Mouse (Mus musculus) stomach, postnatal 0 days (tissue): ENCODE results near the gene Gper1. TPM values are rescaled to one million over a fixed set of nuclear protein-coding genes. Genes with fewer than 3 reads are reported as not detected.
A peak's percentile ranks its signal among the peaks of the same experiment; 100 is the strongest.

Experiments
- ATAC-seq: fragments of 200-750 bp; cut with Nextera tagmentation; 2 replicates; pipeline ENCODE4 v1.8.0; 2017; ENCODE audit not compliant: low FRiP score, low TSS enrichment
- DNase-seq: peaks from one replicate; pipeline ENCODE4 v3.0.0-alpha.2; 2016; ENCODE audit warnings: low spot score
- H3K27ac ChIP-seq: fragments of 300-500 bp; sonication (generic); replicated peaks from 2 replicates; pipeline ENCODE4 v1.5.1; 2014; ENCODE audit warnings: mild to moderate bottlenecking, control low read depth
- H3K27me3 ChIP-seq: fragments of 300-500 bp; sonication (generic); 2 replicates; pipeline ENCODE4 v1.6.1; 2014; ENCODE audit warnings: low read length; ENCODE audit not compliant: control insufficient read depth, insufficient read depth
- H3K36me3 ChIP-seq: fragments of 300-500 bp; sonication (generic); 2 replicates; pipeline ENCODE4 v1.6.1; 2014; ENCODE audit warnings: low read length, mixed read lengths; ENCODE audit not compliant: control insufficient read depth, insufficient read depth
- H3K4me1 ChIP-seq: fragments of 300-500 bp; sonication (generic); replicated peaks from 2 replicates; pipeline ENCODE4 v1.6.1; 2014; ENCODE audit warnings: antibody characterized with exemption; ENCODE audit not compliant: control insufficient read depth, insufficient read depth
- H3K4me2 ChIP-seq: fragments of 300-500 bp; sonication (generic); replicated peaks from 2 replicates; pipeline ENCODE4 v1.6.1; 2014; ENCODE audit warnings: low read depth, mild to moderate bottlenecking, control low read depth, moderate library complexity
- H3K4me3 ChIP-seq: fragments of 300-500 bp; sonication (generic); 2 replicates; pipeline ENCODE4 v1.5.1; 2014; ENCODE audit warnings: low read depth, low read length, control low read depth
- H3K9ac ChIP-seq: fragments of 300-500 bp; sonication (generic); 2 replicates; pipeline ENCODE4 v1.6.1; 2014; ENCODE audit warnings: mild to moderate bottlenecking, low read length, control low read depth, mixed read lengths
- H3K9me3 ChIP-seq: fragments of 300-500 bp; sonication (generic); 2 replicates; pipeline ENCODE4 v1.6.1; 2016; ENCODE audit warnings: low read length; ENCODE audit not compliant: control insufficient read depth
- CTCF ChIP-seq: IDR thresholded peaks from 2 replicates; pipeline ENCODE4 v1.5.1; 2016; ENCODE audit warnings: antibody characterized with exemption, low read depth, mild to moderate bottlenecking, moderate library complexity
- EP300 ChIP-seq: optimal IDR thresholded peaks from 2 replicates; pipeline ENCODE3; 2016; ENCODE audit warnings: antibody characterized with exemption
- WGBS: fragments of 180-500 bp; shearing (Covaris S2); extraction: QIAGEN DNeasy Blood & Tissue Kit; methylation state at CpG from one replicate; pipeline ENCODE4 v1.1.7; 2014; 5-methylcytosine and 5-hydroxymethylcytosine counted together
- polyA plus RNA-seq: library from polyadenylated mRNA; unstranded; fragments of >200 nt; fragmentation: Nextera tagmentation; extraction: Ambion mirVana; gene quantifications from 2 replicates; pipeline ENCODE4 v1.2.1, GENCODE M21; 2015

Gene Gper1
- polyA plus RNA-seq, 1 experiment from 2014 or later = 2.8 TPM

- Histone ChIP-seq H3K4me1 (no peaks in the 10 kb centered on the region), H3K4me3 (no peak overlapping the region), H3K36me3 (no peaks in the 10 kb centered on the region), H3K27ac (no peak overlapping the region), H3K27me3 (no peaks in the 10 kb centered on the region), H3K4me2 (no peak overlapping the region), H3K9me3 (no peaks in the 10 kb centered on the region), H3K9ac (no peak overlapping the region)
- ATAC-seq (no peak), DNase-seq (no peak)
- WGBS = 50% methylated on average over 4 of the region's 4 CpGs
- TF ChIP-seq EP300 = no peak
- no peak for TF ChIP-seq CTCF
Observed at GRCm38 (mm10) chr5:139464874-139465273, 41.9 kb downstream of the Gper1 start.

- H3K4me3 ChIP-seq = no peak overlapping the region
- H3K9ac ChIP-seq = no peak overlapping the region
- DNase-seq = no peak
- H3K4me2 ChIP-seq = no peak overlapping the region
- peak; percentile 77 for ATAC-seq
- TF ChIP-seq CTCF (no peak), EP300 (no peak)
- no peaks in the 10 kb centered on the region for H3K27me3 ChIP-seq
- no peaks in the 10 kb centered on the region for H3K36me3 ChIP-seq
- no peak overlapping the region for H3K27ac ChIP-seq
- H3K4me1 ChIP-seq = no peaks in the 10 kb centered on the region
- 52% methylated on average over 2 of the region's 2 CpGs for WGBS
- H3K9me3 ChIP-seq = no peaks in the 10 kb centered on the region
Observed at GRCm38 (mm10) chr5:139466373-139466772, 43.4 kb downstream of the Gper1 start.

DNA sequence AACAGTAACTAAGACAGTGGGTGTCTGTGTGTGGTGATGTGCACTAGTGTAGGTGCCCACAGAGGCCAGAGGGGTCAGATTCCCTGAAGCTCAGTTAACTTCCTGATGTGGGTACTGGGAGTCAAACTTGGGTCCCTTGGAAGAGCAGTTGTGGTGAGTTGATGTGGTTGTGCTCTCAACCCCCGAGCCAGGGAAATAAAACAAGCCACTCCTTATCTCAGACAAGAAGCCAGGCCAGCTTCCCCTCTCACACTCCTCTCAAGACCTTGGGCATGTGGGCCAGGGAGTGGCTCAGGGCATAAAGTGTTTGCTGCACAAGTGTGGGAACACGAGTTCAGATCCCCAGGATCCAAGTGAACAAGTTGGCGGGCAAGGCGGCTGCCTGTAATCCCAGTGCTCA lies 43.9 kb downstream of the Gper1 start:
- Histone ChIP-seq H3K27ac (no peak overlapping the region), H3K4me2 (no peak overlapping the region), H3K9ac (no peak overlapping the region), H3K4me1 (no peaks in the 10 kb centered on the region), H3K27me3 (no peaks in the 10 kb centered on the region), H3K4me3 (no peak overlapping the region), H3K9me3 (no peaks in the 10 kb centered on the region), H3K36me3 (peaks cover 4% of the 10 kb centered on the region)
- no peak for TF ChIP-seq EP300
- no peak for DNase-seq
- WGBS = 62% methylated on average over 4 of the region's 4 CpGs
- ATAC-seq = no peak

GRCm38 (mm10) chr5:139467998-139468397 lies 45.0 kb downstream of the Gper1 start:
- ATAC-seq (0 out of 2 replicates have a peak, but pooled peaks have one; percentile 24), DNase-seq (peak; percentile 35)
- H3K4me3 ChIP-seq = no peak overlapping the region
- H3K4me2 ChIP-seq = no peak overlapping the region
- H3K27me3 ChIP-seq = no peaks in the 10 kb centered on the region
- no peak overlapping the region for H3K9ac ChIP-seq
- 50% methylated on average over 5 of the region's 5 CpGs for WGBS
- no peaks in the 10 kb centered on the region for H3K9me3 ChIP-seq
- H3K4me1 ChIP-seq = no peaks in the 10 kb centered on the region
- no peak overlapping the region for H3K27ac ChIP-seq
- peaks cover 11% of the 10 kb centered on the region for H3K36me3 ChIP-seq
- TF ChIP-seq EP300 = no peak
- peak; percentile 71 for TF ChIP-seq CTCF

GRCm38 (mm10) chr5:139474741-139475140 lies 51.8 kb downstream of the Gper1 start:
- no peak overlapping the region for H3K4me2 ChIP-seq
- no peaks in the 10 kb centered on the region for H3K27me3 ChIP-seq
- ATAC-seq = no peak
- H3K9me3 ChIP-seq = no peaks in the 10 kb centered on the region
- H3K4me3 ChIP-seq = no peak overlapping the region
- no peak for DNase-seq
- H3K36me3 ChIP-seq = peaks cover 43% of the 10 kb centered on the region
- no peaks in the 10 kb centered on the region for H3K4me1 ChIP-seq
- H3K9ac ChIP-seq = no peak overlapping the region
- TF ChIP-seq CTCF = no peak
- TF ChIP-seq EP300 = no peak
- H3K27ac ChIP-seq = no peak overlapping the region
- WGBS = 89% methylated on average over 9 of the region's 9 CpGs

Other genes with a start within 250 kb of the Gper1 start
- gene Sun1, start 222.5 kb upstream of the Gper1 start, polyA plus RNA-seq = 24.0 TPM in 2 replicates
- 132 and 133 TPM in 2 replicates for gene Get4, start 170.8 kb upstream of the Gper1 start, polyA plus RNA-seq
- 13.8 and 14.9 TPM in 2 replicates for gene Adap1, start 97.5 kb upstream of the Gper1 start, polyA plus RNA-seq
- gene Cox19, start 71.7 kb upstream of the Gper1 start, polyA plus RNA-seq = 109 and 114 TPM in 2 replicates
- 4.8 and 8.5 TPM in 2 replicates for gene Cyp2w1, start 70.5 kb upstream of the Gper1 start, polyA plus RNA-seq
- 3.5 TPM in 2 replicates for gene Gpr146, start 45.5 kb upstream of the Gper1 start, polyA plus RNA-seq
- gene C130050O18Rik, start 17.9 kb upstream of the Gper1 start, polyA plus RNA-seq = 0.41 and 0.46 TPM in 2 replicates
- 19.2 and 19.7 TPM in 2 replicates for gene 3110082I17Rik, start 37.4 kb downstream of the Gper1 start, polyA plus RNA-seq
- gene Zfand2a, start 61.4 kb downstream of the Gper1 start, polyA plus RNA-seq = 5.3 and 6.7 TPM in 2 replicates
- gene Uncx, start 120.3 kb downstream of the Gper1 start, polyA plus RNA-seq = not detected in 2 replicates